Comparison of ENCODE assay signal across 9 mouse cellular contexts in the genomic region with DNA sequence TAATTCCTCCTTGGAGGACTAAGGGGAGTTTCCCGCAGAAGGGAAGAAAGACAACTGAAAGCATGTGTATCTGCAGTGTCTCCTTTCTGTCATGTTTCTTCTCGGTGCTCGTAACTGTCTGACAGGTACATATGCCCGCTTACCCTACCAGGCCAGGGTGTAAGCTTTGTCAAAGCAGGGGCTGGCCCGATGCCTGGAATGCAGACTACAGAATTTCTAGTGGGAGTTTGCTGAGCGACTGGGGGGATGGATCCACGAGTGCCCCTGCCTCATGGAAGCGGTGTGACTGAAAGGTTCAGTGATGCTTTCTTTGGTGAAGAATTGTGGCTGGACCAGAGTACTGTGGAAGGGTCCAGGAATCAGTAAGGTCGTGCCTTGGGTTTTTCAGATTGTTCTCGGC. TPM values are rescaled to one million over a fixed set of nuclear protein-coding genes. Genes with fewer than 3 reads are reported as not detected.
DNase-seq lines count a peak whose midpoint lies in the region; ATAC-seq and TF ChIP-seq lines count a peak whose summit lies in the region.
"Had no signal": no experiment of that assay in that cellular context is flagged by ENCODE, and none has a peak within 500 bp of the region (broad histone marks: within the 10 kb centered on the region; RNA-seq: fewer than 3 reads in every experiment).

No protein-coding gene starts in this region.

- H3K9ac ChIP-seq in kidney, embryonic 14.5 days (ENCODE audit: low read depth, low read length): peak overlapping the region; percentile 86; the same call in 1 of the 2 replicates
- H3K9ac ChIP-seq in hindbrain, embryonic 15.5 days: no peak overlapping the region
- no peak overlapping the region for H3K9ac ChIP-seq in midbrain, embryonic 15.5 days

- H3K27me3 ChIP-seq in kidney, embryonic 14.5 days (ENCODE audit: control insufficient read depth, insufficient read depth, low read length): no peaks in the 10 kb centered on the region
- no peaks in the 10 kb centered on the region; the same call in 1 of the 2 replicates for H3K27me3 ChIP-seq in hindbrain, embryonic 15.5 days
- H3K27me3 ChIP-seq in midbrain, embryonic 15.5 days (replicated peaks): no peaks in the 10 kb centered on the region

- intact Hi-C loops in left cerebral cortex, adult 2 months (cut with DNase I): no loop called here

- H3K27ac ChIP-seq in kidney, embryonic 14.5 days (ENCODE audit: low read depth, low read length): no peak overlapping the region
- no peak overlapping the region for H3K27ac ChIP-seq in cortical plate, adult 2 months (ENCODE audit: insufficient read depth, low read length)
- no peak overlapping the region for H3K27ac ChIP-seq in hindbrain, embryonic 15.5 days (replicated peaks)
- no peak overlapping the region for H3K27ac ChIP-seq in midbrain, embryonic 15.5 days
- no peak overlapping the region for H3K27ac ChIP-seq in left cerebral cortex, adult 2 months

- no peak for DNase-seq in kidney, postnatal 4 days
- DNase-seq in left cerebral cortex, adult 2 months (ENCODE audit: extremely low spot score in 1 of 2, low spot score in 2 of 2): no peak
- no peak for DNase-seq in urinary bladder, postnatal 10 days (ENCODE audit: low spot score)
- DNase-seq: lung, adult 2 months had no signal

- peaks cover 22% of the 10 kb centered on the region for H3K4me1 ChIP-seq in kidney, embryonic 14.5 days (ENCODE audit: control insufficient read depth, insufficient read depth, low read length)
- peaks cover 7% of the 10 kb centered on the region; the same call in 1 of the 2 replicates for H3K4me1 ChIP-seq in cortical plate, adult 2 months (ENCODE audit: control insufficient read depth, insufficient read depth, low read length)
- peaks cover 39% of the 10 kb centered on the region for H3K4me1 ChIP-seq in hindbrain, embryonic 15.5 days (replicated peaks)
- peaks cover 41% of the 10 kb centered on the region for H3K4me1 ChIP-seq in midbrain, embryonic 15.5 days

- ATAC-seq in kidney, embryonic 14.5 days (ENCODE audit: low FRiP score, low TSS enrichment): no peak
- no peak for ATAC-seq in hindbrain, embryonic 15.5 days (ENCODE audit: low FRiP score, low read depth)
- ATAC-seq in midbrain, embryonic 15.5 days (replicated peaks): no peak
- ATAC-seq in inflammation-experienced regulatory T-cells, adult 6 months: no peak

- TF ChIP-seq CTCF in cortical plate, adult 2 months (IDR thresholded peaks at IDR 0.05; ENCODE audit: extremely low read depth, insufficient read depth, low read length): no peak
- no peak for TF ChIP-seq CTCF in left cerebral cortex, adult 2 months (IDR thresholded peaks at IDR 0.05)

- H3K4me3 ChIP-seq in kidney, embryonic 14.5 days (ENCODE audit: low read length): peak overlapping the region; percentile 96
- peak overlapping the region; percentile 65; the same call in 1 of the 2 replicates for H3K4me3 ChIP-seq in cortical plate, adult 2 months (ENCODE audit: insufficient read depth, low read length)
- H3K4me3 ChIP-seq in hindbrain, embryonic 15.5 days: 0 out of 2 replicates have a peak overlapping the region, but pooled peaks have one; percentile 85
- H3K4me3 ChIP-seq in midbrain, embryonic 15.5 days: peak overlapping the region; percentile 76; the same call in 1 of the 2 replicates
- H3K4me3 ChIP-seq in left cerebral cortex, adult 2 months: no peak overlapping the region; the same call in 1 of the 2 replicates

- H3K4me2 ChIP-seq in kidney, embryonic 14.5 days (replicated peaks; ENCODE audit: low read depth, low read length): peak overlapping the region; percentile 78
- peak overlapping the region; percentile 89 for H3K4me2 ChIP-seq in hindbrain, embryonic 15.5 days
- H3K4me2 ChIP-seq in midbrain, embryonic 15.5 days: peak overlapping the region; percentile 68

- no peak for TF ChIP-seq POLR2A in cortical plate, adult 2 months (IDR thresholded peaks at IDR 0.05; ENCODE audit: extremely low read depth, insufficient read depth, low read length)

- WGBS in kidney, embryonic 14.5 days: 92% methylated on average over 10 of the region's 10 CpGs
- WGBS in hindbrain, embryonic 15.5 days: 91% methylated on average over 10 of the region's 10 CpGs
- 94% methylated on average over 10 of the region's 10 CpGs for WGBS in midbrain, embryonic 15.5 days

- H3K36me3 ChIP-seq in kidney, embryonic 14.5 days (ENCODE audit: control insufficient read depth, insufficient read depth, low read length): peaks cover 13% of the 10 kb centered on the region
- peaks cover 10% of the 10 kb centered on the region; the same call in 1 of the 2 replicates for H3K36me3 ChIP-seq in hindbrain, embryonic 15.5 days
- peaks cover 9% of the 10 kb centered on the region for H3K36me3 ChIP-seq in midbrain, embryonic 15.5 days (replicated peaks)

- H3K9me3 ChIP-seq in kidney, embryonic 14.5 days (ENCODE audit: control insufficient read depth, low read length): no peaks in the 10 kb centered on the region
- no peaks in the 10 kb centered on the region for H3K9me3 ChIP-seq in hindbrain, embryonic 15.5 days
- H3K9me3 ChIP-seq in midbrain, embryonic 15.5 days: no peaks in the 10 kb centered on the region

RNA-seq across cellular contexts. Expression of a gene that starts 1.4 kb away (rescaled TPM):
- 22.5 and 38.4 TPM in 2 replicates for polyA plus RNA-seq in kidney, embryonic 14.5 days (2014; fragmentation: Nextera tagmentation; extraction: Ambion mirVana)
- polyA plus RNA-seq in cortical plate, adult 2 months (2012; rRNA removed): 18.2 and 18.4 TPM in 2 replicates
- 34.6 and 35.1 TPM in 2 replicates for polyA plus RNA-seq in hindbrain, embryonic 15.5 days (2015; fragmentation: Nextera tagmentation; extraction: Ambion mirVana)
- polyA plus RNA-seq in midbrain, embryonic 15.5 days (2015; fragmentation: Nextera tagmentation; extraction: Ambion mirVana): 37.7 and 38.5 TPM in 2 replicates
- 10 to 100 TPM; 44.6 to 46.1 TPM for total RNA-seq in left cerebral cortex, adult 2 months (2021)
- 10 to 100 TPM; 27.1 to 41.8 (median 35.0) TPM for polyA plus RNA-seq in inflammation-experienced regulatory T-cells, adult 6 months (2017; shearing (Covaris generic))

RNA-seq across cellular contexts. Expression of a gene that starts 5.9 kb away (rescaled TPM):
- 78.1 and 87.9 TPM in 2 replicates for polyA plus RNA-seq in kidney, embryonic 14.5 days (2014; fragmentation: Nextera tagmentation; extraction: Ambion mirVana)
- polyA plus RNA-seq in cortical plate, adult 2 months (2012; rRNA removed): 14.2 and 15.6 TPM in 2 replicates
- 43.2 and 44.0 TPM in 2 replicates for polyA plus RNA-seq in hindbrain, embryonic 15.5 days (2015; fragmentation: Nextera tagmentation; extraction: Ambion mirVana)
- polyA plus RNA-seq in midbrain, embryonic 15.5 days (2015; fragmentation: Nextera tagmentation; extraction: Ambion mirVana): 48.7 and 49.3 TPM in 2 replicates
- total RNA-seq in left cerebral cortex, adult 2 months (2021): 10 to 100 TPM; 24.3 to 25.2 TPM
- 10 to 100 TPM; 62.1 to 92.0 (median 65.6) TPM for polyA plus RNA-seq in inflammation-experienced regulatory T-cells, adult 6 months (2017; shearing (Covaris generic))
